32 mouse cellular contexts compared by ENCODE assay signal in genomic region chr2:29425386-29425785, GRCm38 (mm10).
"Had no signal": no experiment of that assay in that cellular context is flagged by ENCODE, and none has a peak within 500 bp of the region (broad histone marks: within the 10 kb centered on the region; RNA-seq: fewer than 3 reads in every experiment).

No protein-coding gene starts in this region.

- H3K4me1 ChIP-seq: limb, embryonic 13.5 days had no signal

- DNase-seq: left cerebral cortex, postnatal 4 days; liver; liver, embryonic 13.5 days; liver, postnatal 0 days; lung, adult 18-20 months; lung, adult 2 months; lung, embryonic 14.5 days; lung, postnatal 10 days; lung, postnatal 14 days; lung, postnatal 36 days; lung, postnatal 4 days; midbrain, embryonic 14.5 days had no signal

- H3K4me2 ChIP-seq: limb, embryonic 12.5 days; limb, embryonic 13.5 days; limb, embryonic 15.5 days; liver, embryonic 12.5 days; liver, embryonic 13.5 days; liver, embryonic 15.5 days; lung, embryonic 14.5 days; lung, embryonic 15.5 days; midbrain, embryonic 11.5 days; midbrain, embryonic 12.5 days; midbrain, embryonic 13.5 days; midbrain, embryonic 15.5 days; neural tube, embryonic 12.5 days; neural tube, embryonic 13.5 days had no signal

- ATAC-seq: liver, embryonic 12.5 days; liver, postnatal 0 days; lung, postnatal 0 days; midbrain, embryonic 13.5 days; midbrain, embryonic 15.5 days; midbrain, embryonic 16.5 days had no signal

- H3K9ac ChIP-seq: limb, embryonic 12.5 days; limb, embryonic 13.5 days; limb, embryonic 15.5 days; liver, embryonic 12.5 days; liver, embryonic 13.5 days; liver, embryonic 14.5 days; liver, embryonic 15.5 days; liver, postnatal 0 days; lung, embryonic 14.5 days; lung, embryonic 15.5 days; midbrain, embryonic 12.5 days; midbrain, embryonic 13.5 days; midbrain, embryonic 15.5 days; neural tube, embryonic 12.5 days; neural tube, embryonic 13.5 days had no signal

- H3K27me3 ChIP-seq: limb, embryonic 12.5 days; limb, embryonic 13.5 days; limb, embryonic 15.5 days; liver, embryonic 12.5 days; liver, embryonic 13.5 days; liver, embryonic 15.5 days; lung, embryonic 15.5 days; midbrain, embryonic 12.5 days; midbrain, embryonic 13.5 days; midbrain, embryonic 15.5 days; neural tube, embryonic 12.5 days; neural tube, embryonic 13.5 days had no signal

- H3K36me3 ChIP-seq: limb, embryonic 10.5 days; limb, embryonic 12.5 days; limb, embryonic 13.5 days; limb, embryonic 15.5 days; liver, embryonic 12.5 days; liver, embryonic 13.5 days; liver, embryonic 15.5 days; lung, embryonic 15.5 days; midbrain, embryonic 10.5 days; midbrain, embryonic 12.5 days; midbrain, embryonic 13.5 days; midbrain, embryonic 15.5 days; neural tube, embryonic 12.5 days; neural tube, embryonic 13.5 days had no signal

- H3K4me3 ChIP-seq: limb, embryonic 10.5 days; limb, embryonic 12.5 days; limb, embryonic 13.5 days; limb, embryonic 15.5 days; liver, embryonic 12.5 days; liver, embryonic 13.5 days; liver, embryonic 15.5 days; lung, embryonic 15.5 days; megakaryocyte, embryonic 14.5 days; midbrain, embryonic 10.5 days; midbrain, embryonic 12.5 days; midbrain, embryonic 13.5 days; midbrain, embryonic 15.5 days; myocyte; neural tube, embryonic 12.5 days; neural tube, embryonic 13.5 days had no signal

- H3K9me3 ChIP-seq: limb, embryonic 10.5 days; limb, embryonic 12.5 days; limb, embryonic 13.5 days; limb, embryonic 15.5 days; liver, embryonic 12.5 days; liver, embryonic 13.5 days; liver, embryonic 15.5 days; lung, embryonic 15.5 days; megakaryocyte, embryonic 14.5 days; midbrain, embryonic 10.5 days; midbrain, embryonic 12.5 days; midbrain, embryonic 13.5 days; midbrain, embryonic 15.5 days; neural tube, embryonic 12.5 days; neural tube, embryonic 13.5 days had no signal

- H3K27ac ChIP-seq: limb, embryonic 10.5 days; limb, embryonic 12.5 days; limb, embryonic 13.5 days; limb, embryonic 15.5 days; liver, embryonic 12.5 days; liver, embryonic 13.5 days; liver, embryonic 14.5 days; liver, embryonic 15.5 days; lung, embryonic 15.5 days; macrophage; midbrain, embryonic 10.5 days; midbrain, embryonic 12.5 days; midbrain, embryonic 13.5 days; midbrain, embryonic 15.5 days; neural tube, embryonic 12.5 days; neural tube, embryonic 13.5 days had no signal
